Mouse (Mus musculus) heart, postnatal 0 days (tissue): ENCODE data around the gene Grin1.

Source experiments
- CTCF ChIP-seq: IDR thresholded peaks from 2 replicates; pipeline ENCODE4 v1.5.1; 2016; ENCODE audit warnings: antibody characterized with exemption, control low read depth, low read depth
- EP300 ChIP-seq: IDR thresholded peaks from 2 replicates; pipeline ENCODE4 v1.6.1; 2016; ENCODE audit warnings: antibody characterized with exemption, low read depth

DNA sequence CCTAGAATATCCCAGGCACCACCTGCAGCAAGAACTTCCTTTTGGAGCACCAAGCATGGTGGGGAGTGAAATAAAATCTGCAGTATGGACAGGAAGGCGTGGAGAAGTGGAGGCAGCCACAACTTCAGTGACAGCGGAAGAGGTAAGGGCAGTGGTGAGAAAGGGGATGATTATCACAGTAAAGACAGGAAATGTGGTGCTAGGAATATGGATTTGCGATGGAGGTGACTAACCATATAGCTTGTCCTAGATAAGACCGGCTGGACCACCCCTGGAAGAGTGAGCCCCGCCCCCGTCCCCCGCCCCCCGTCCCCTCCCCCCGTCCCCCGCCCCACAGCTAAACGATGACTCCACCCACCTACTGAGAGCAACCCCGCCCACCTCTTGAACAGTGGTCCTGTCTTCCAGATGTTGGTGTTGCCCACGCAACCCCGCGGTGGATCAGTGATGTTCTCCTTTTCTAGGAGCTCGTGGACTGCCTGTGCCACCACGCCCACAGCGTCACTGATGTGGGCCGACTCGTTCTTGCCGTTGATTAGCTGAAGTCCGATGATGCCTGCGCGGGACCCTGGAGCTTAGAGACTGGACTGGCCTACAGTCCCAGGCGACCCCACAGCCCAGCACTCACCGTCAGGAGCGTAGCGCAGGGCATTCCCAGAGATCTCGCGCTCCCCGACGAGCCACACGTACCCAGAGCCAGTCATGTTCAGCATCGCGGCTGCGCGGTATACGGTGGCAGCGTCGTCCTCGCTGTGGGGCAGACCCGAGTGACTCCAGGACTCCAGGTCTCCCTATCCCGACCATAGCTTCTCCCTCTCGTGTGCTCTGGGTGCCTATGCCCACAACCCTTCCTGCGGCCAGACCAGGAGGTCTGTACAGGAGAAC lies 14.1 kb downstream of the Grin1 start:
- TF ChIP-seq CTCF (no peak), EP300 (no peak)
